Mouse (Mus musculus): ENCODE measurements around the gene Sema4d. TPM values are rescaled to one million over a fixed set of nuclear protein-coding genes. Genes with fewer than 3 reads are reported as not detected.

The Sema4d gene
- polyA plus RNA-seq, 2 experiments, result 6.8 to 8.5 TPM

DNA sequence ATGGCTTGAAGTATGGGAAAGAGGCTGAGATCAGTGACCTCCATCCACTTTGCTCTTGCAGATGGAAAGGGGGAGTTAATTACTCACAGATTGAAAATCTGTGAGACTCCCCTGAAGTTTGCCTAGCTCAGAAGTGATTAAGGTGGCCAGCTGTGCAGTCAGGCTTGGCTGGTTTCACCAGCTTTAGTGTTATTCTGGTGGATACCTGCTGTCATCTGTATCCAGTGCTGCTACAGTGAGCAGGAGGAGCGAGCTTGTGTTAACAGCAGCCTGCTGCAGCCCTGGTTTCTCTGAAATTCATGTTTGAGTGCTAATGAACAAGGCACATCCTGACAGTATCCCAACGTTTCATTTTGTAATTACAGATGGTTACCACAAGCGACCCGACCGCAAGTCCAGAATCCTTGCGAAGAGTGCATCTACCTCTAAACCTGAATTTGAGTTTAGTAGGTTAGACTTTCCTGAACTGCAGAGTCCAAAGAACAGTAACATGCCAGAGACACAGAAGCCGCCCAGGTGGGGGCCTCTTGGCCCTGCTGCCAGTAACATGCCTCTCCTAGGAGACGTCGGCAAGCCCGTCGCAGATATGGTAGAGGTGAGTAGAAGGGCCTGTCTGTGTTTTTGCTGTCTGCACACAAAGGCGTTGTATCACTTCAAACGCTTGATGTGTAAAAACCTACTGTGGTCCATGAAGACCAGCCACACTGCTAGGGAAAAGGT, 136.9 kb downstream of the Sema4d start:
- DNase-seq (ENCODE audit: low spot score) (no peak), ATAC-seq (ENCODE audit: low FRiP score, low read depth) (no peak)
- Histone ChIP-seq H3K27ac (replicated peaks; ENCODE audit: low read depth, low read length) (no peak overlapping the region), H3K36me3 (ENCODE audit: control insufficient read depth, insufficient read depth, low read length) (peaks cover 75% of the 10 kb centered on the region), H3K27me3 (ENCODE audit: control insufficient read depth, insufficient read depth, low read length) (no peaks in the 10 kb centered on the region), H3K4me2 (replicated peaks; ENCODE audit: low read depth, low read length, severe bottlenecking) (no peak overlapping the region), H3K4me3 (replicated peaks; ENCODE audit: low read length) (no peak overlapping the region), H3K9me3 (ENCODE audit: control insufficient read depth, low read length) (no peaks in the 10 kb centered on the region), H3K9ac (ENCODE audit: low read depth, low read length, severe bottlenecking) (no peak overlapping the region), H3K4me1 (ENCODE audit: control insufficient read depth, insufficient read depth, low read length) (no peaks in the 10 kb centered on the region)
- 91% methylated on average over 13 of the region's 13 CpGs for WGBS
- TF ChIP-seq POLR2A (IDR thresholded peaks at IDR 0.05; ENCODE audit: borderline replicate concordance, extremely low read depth, insufficient read depth, insufficient read length), result no peak

DNA sequence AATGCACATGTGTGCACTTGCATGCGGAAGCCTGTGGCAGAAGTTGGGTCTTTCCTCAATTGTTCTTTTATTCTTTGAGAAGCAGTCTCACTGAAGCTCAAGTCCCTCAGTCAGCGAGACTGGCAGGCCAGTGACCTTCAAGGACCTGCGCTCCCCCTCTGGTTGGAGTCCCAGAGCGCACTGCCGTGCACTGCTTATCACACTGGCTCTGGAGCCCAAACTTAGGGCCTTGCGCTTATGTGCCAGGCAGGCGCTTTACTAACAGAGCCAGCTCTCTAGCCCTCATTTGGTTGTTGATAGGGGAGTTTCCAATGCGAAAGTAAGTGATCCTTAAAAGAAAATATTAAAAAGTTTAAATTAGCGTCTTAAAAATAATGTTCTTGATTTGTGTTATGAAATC, 139.6 kb downstream of the Sema4d start:
- 96% methylated on average over 9 of the region's 9 CpGs for WGBS
- ATAC-seq (ENCODE audit: low FRiP score, low read depth), result no peak
- no peak for TF ChIP-seq POLR2A (IDR thresholded peaks at IDR 0.05; ENCODE audit: borderline replicate concordance, extremely low read depth, insufficient read depth, insufficient read length)
- no peak overlapping the region for H3K4me3 ChIP-seq (replicated peaks; ENCODE audit: low read length)
- H3K9me3 ChIP-seq (ENCODE audit: control insufficient read depth, low read length), result no peaks in the 10 kb centered on the region
- no peak overlapping the region for H3K27ac ChIP-seq (replicated peaks; ENCODE audit: low read depth, low read length)
- no peak overlapping the region for H3K9ac ChIP-seq (ENCODE audit: low read depth, low read length, severe bottlenecking)
- peaks cover 56% of the 10 kb centered on the region for H3K36me3 ChIP-seq (ENCODE audit: control insufficient read depth, insufficient read depth, low read length)
- H3K4me2 ChIP-seq (replicated peaks; ENCODE audit: low read depth, low read length, severe bottlenecking), result no peak overlapping the region
- no peaks in the 10 kb centered on the region for H3K27me3 ChIP-seq (ENCODE audit: control insufficient read depth, insufficient read depth, low read length)
- H3K4me1 ChIP-seq (ENCODE audit: control insufficient read depth, insufficient read depth, low read length), result peaks cover 3% of the 10 kb centered on the region; the same call in 1 of the 2 replicates
- DNase-seq (ENCODE audit: low spot score), result no peak

- no peak overlapping the region for H3K4me3 ChIP-seq (replicated peaks; ENCODE audit: low read length)
- peaks cover 3% of the 10 kb centered on the region; the same call in 1 of the 2 replicates for H3K4me1 ChIP-seq (ENCODE audit: control insufficient read depth, insufficient read depth, low read length)
- WGBS, result 91% methylated on average over 6 of the region's 6 CpGs
- no peak for TF ChIP-seq POLR2A (IDR thresholded peaks at IDR 0.05; ENCODE audit: borderline replicate concordance, extremely low read depth, insufficient read depth, insufficient read length)
- H3K27me3 ChIP-seq (ENCODE audit: control insufficient read depth, insufficient read depth, low read length), result no peaks in the 10 kb centered on the region
- DNase-seq (ENCODE audit: low spot score) (no peak), ATAC-seq (ENCODE audit: low FRiP score, low read depth) (no peak)
- no peak overlapping the region for H3K27ac ChIP-seq (replicated peaks; ENCODE audit: low read depth, low read length)
- peaks cover 48% of the 10 kb centered on the region for H3K36me3 ChIP-seq (ENCODE audit: control insufficient read depth, insufficient read depth, low read length)
- H3K9ac ChIP-seq (ENCODE audit: low read depth, low read length, severe bottlenecking), result no peak overlapping the region
- no peaks in the 10 kb centered on the region for H3K9me3 ChIP-seq (ENCODE audit: control insufficient read depth, low read length)
- H3K4me2 ChIP-seq (replicated peaks; ENCODE audit: low read depth, low read length, severe bottlenecking), result no peak overlapping the region
These were observed 140.4 kb downstream of the Sema4d start for GRCm38 (mm10) chr13:51653159-51653558.

DNA sequence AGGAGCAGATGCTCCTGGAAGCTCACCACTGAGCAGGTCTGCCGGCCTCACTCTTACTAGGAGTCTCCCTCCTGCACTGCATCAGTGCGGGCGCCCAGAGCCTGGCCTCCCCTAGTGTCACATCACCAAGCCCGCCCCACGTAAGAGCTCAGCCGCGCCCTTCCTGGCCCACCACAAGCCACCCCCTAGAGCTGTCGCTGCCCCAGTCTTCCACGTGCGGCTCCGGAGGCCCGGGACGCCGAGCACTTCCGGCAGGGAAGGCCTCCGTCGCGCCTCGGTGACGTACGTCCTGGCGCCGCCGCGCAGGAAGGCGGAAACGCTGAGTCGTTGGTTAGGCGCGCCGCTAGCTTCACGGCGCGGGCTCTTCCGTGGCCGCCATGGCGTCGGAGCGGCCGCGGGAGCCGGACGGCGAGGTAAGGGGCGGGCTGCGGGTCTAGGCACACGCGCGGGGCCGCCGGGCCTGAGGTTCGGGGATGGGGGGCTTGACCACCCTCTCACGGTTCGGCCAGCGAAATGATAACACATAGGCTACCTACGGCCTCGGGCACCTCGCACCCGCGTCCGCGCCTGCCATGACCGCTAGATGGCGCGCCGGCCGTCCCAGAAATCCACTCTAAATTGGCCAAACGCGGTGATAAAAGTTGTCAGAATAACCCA, 142.0 kb downstream of the Sema4d start, which contains the start of gene Secisbp2:
Gene Secisbp2, plus strand, starts transcription at position 290 of the 657 bp plus-strand sequence.
- 1% methylated on average over 67 of the region's 69 CpGs for WGBS
- ATAC-seq (ENCODE audit: low FRiP score, low read depth) (peak; percentile 97), DNase-seq (ENCODE audit: low spot score) (peak; percentile 92)
- Histone ChIP-seq H3K9me3 (ENCODE audit: control insufficient read depth, low read length) (no peaks in the 10 kb centered on the region), H3K4me3 (replicated peaks; ENCODE audit: low read length) (peak within 1 kb of the TSS; percentile 73), H3K4me2 (replicated peaks; ENCODE audit: low read depth, low read length, severe bottlenecking) (peak within 1 kb of the TSS; percentile 84), H3K27me3 (ENCODE audit: control insufficient read depth, insufficient read depth, low read length) (no peaks in the 10 kb centered on the region), H3K9ac (ENCODE audit: low read depth, low read length, severe bottlenecking) (peak within 1 kb of the TSS; percentile 78), H3K36me3 (ENCODE audit: control insufficient read depth, insufficient read depth, low read length) (peaks cover 32% of the 10 kb centered on the region), H3K27ac (replicated peaks; ENCODE audit: low read depth, low read length) (peak within 1 kb of the TSS; percentile 89), H3K4me1 (ENCODE audit: control insufficient read depth, insufficient read depth, low read length) (peaks cover 10% of the 10 kb centered on the region)
- TF ChIP-seq POLR2A (IDR thresholded peaks at IDR 0.05; ENCODE audit: borderline replicate concordance, extremely low read depth, insufficient read depth, insufficient read length), result peak; percentile 85; the same call in 1 of the 2 replicates

- no peak overlapping the region for H3K4me2 ChIP-seq (replicated peaks; ENCODE audit: low read depth, low read length, severe bottlenecking)
- no peaks in the 10 kb centered on the region for H3K9me3 ChIP-seq (ENCODE audit: control insufficient read depth, low read length)
- TF ChIP-seq POLR2A (IDR thresholded peaks at IDR 0.05; ENCODE audit: borderline replicate concordance, extremely low read depth, insufficient read depth, insufficient read length), result no peak
- no peak overlapping the region for H3K4me3 ChIP-seq (replicated peaks; ENCODE audit: low read length)
- H3K27me3 ChIP-seq (ENCODE audit: control insufficient read depth, insufficient read depth, low read length), result no peaks in the 10 kb centered on the region
- H3K27ac ChIP-seq (replicated peaks; ENCODE audit: low read depth, low read length), result no peak overlapping the region
- DNase-seq (ENCODE audit: low spot score) (no peak), ATAC-seq (ENCODE audit: low FRiP score, low read depth) (no peak)
- peaks cover 14% of the 10 kb centered on the region for H3K4me1 ChIP-seq (ENCODE audit: control insufficient read depth, insufficient read depth, low read length)
- peaks cover 16% of the 10 kb centered on the region; the same call in 1 of the 2 replicates for H3K36me3 ChIP-seq (ENCODE audit: control insufficient read depth, insufficient read depth, low read length)
- no peak overlapping the region for H3K9ac ChIP-seq (ENCODE audit: low read depth, low read length, severe bottlenecking)
- 65% methylated on average over 1 of the region's 1 CpGs for WGBS
These were observed 143.8 kb downstream of the Sema4d start for GRCm38 (mm10) chr13:51649740-51650139.
